Mouse (Mus musculus): ENCODE data around the gene Ubl7. TPM values are rescaled to one million over a fixed set of nuclear protein-coding genes. Genes with fewer than 3 reads are reported as not detected.

Gene Ubl7
- total RNA-seq, 1 experiment: 21.2 TPM

DNA sequence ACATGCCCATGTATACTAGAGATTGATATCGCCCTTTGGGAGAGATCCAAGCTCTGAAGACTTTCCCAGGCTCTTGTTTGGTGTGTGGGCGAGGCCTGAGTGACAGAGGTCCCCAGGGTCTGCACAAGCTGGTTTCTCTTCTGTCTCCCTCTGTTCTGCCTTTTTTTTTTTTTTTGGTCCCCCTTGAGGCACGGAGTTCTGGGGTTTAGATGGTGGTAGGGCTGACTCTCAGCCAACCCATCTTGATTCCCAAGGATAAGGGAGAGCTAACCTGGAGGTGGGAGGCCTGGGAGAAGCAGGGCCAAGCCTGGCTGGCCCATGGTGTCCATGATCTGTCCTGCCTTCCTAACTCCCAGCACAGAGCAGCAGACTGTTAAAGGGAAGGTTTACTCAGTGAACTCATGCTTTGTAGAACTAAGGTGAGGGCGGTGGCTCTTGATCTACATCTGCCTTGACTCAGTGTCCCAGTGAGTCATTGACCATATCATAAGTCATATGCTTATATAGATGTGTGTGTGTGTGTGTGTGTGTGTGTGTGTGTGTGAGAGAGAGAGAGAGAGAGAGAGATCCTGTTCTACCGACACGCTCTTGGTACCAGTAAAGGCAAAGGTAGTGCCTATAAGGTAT lies 62.8 kb downstream of the Ubl7 start:
- Histone ChIP-seq H3K27ac (ENCODE audit: insufficient read depth, low read depth, low read length, poor library complexity, severe bottlenecking) (no peak overlapping the region), H3K4me1 (ENCODE audit: control insufficient read depth in 2 of 2, insufficient read depth in 2 of 2, low read length in 2 of 2, poor library complexity in 1 of 2) (0 out of 4 replicates have a peak, but pooled peaks cover 0 to 2% of the 10 kb centered on the region in 2 experiments), H3K9me3 (ENCODE audit: control insufficient read depth, insufficient read depth, low read depth, low read length) (no peaks in the 10 kb centered on the region), H3K36me3 (ENCODE audit: control insufficient read depth, insufficient read depth, low read length, poor library complexity, severe bottlenecking) (no peaks in the 10 kb centered on the region), H3K4me3 (ENCODE audit: insufficient read depth in 1 of 2, low read depth in 1 of 2, low read length in 2 of 2, poor library complexity in 1 of 2, severe bottlenecking in 1 of 2) (no peak overlapping the region), H3K9ac (ENCODE audit: insufficient read depth, low read depth, low read length, poor library complexity, severe bottlenecking) (no peak overlapping the region)
- no peak for DNase-seq (ENCODE audit: low read depth, low spot score)
- in situ Hi-C loops (cut with MboI; ENCODE audit: low sequenced_read_pairs in 2 of 2, unreplicated experiment in 2 of 2): no loop called here
- TF ChIP-seq ZNF384 (IDR thresholded peaks at IDR 0.05; ENCODE audit: low read depth, low read length) (no peak), ZC3H11A (IDR thresholded peaks at IDR 0.05; ENCODE audit: borderline replicate concordance, low read depth, low read length) (no peak), CHD2 (IDR thresholded peaks at IDR 0.05; ENCODE audit: low read depth, low read length) (no peak), HCFC1 (IDR thresholded peaks at IDR 0.05; ENCODE audit: borderline replicate concordance, insufficient read depth, low read length) (no peak), MAFK (IDR thresholded peaks at IDR 0.05; ENCODE audit: insufficient read depth, low read depth, low read length) (no peak)

- Histone ChIP-seq H3K9ac (ENCODE audit: insufficient read depth, low read depth, low read length, poor library complexity, severe bottlenecking) (no peak overlapping the region), H3K9me3 (ENCODE audit: control insufficient read depth, insufficient read depth, low read depth, low read length) (no peaks in the 10 kb centered on the region), H3K4me3 (ENCODE audit: insufficient read depth in 1 of 2, low read depth in 1 of 2, low read length in 2 of 2, poor library complexity in 1 of 2, severe bottlenecking in 1 of 2) (no peak overlapping the region), H3K27ac (ENCODE audit: insufficient read depth, low read depth, low read length, poor library complexity, severe bottlenecking) (no peak overlapping the region), H3K4me1 (ENCODE audit: control insufficient read depth in 2 of 2, insufficient read depth in 2 of 2, low read length in 2 of 2, poor library complexity in 1 of 2) (no peaks in the 10 kb centered on the region), H3K36me3 (ENCODE audit: control insufficient read depth, insufficient read depth, low read length, poor library complexity, severe bottlenecking) (no peaks in the 10 kb centered on the region)
- no peak for TF ChIP-seq MAFK (IDR thresholded peaks at IDR 0.05; ENCODE audit: insufficient read depth, low read depth, low read length)
- no peak for DNase-seq (ENCODE audit: low read depth, low spot score)
- in situ Hi-C loops (cut with MboI; ENCODE audit: low sequenced_read_pairs in 2 of 2, unreplicated experiment in 2 of 2): no loop called here
These were observed 63.4 kb downstream of the Ubl7 start for GRCm38 (mm10) chr9:57974221-57974620.

DNA sequence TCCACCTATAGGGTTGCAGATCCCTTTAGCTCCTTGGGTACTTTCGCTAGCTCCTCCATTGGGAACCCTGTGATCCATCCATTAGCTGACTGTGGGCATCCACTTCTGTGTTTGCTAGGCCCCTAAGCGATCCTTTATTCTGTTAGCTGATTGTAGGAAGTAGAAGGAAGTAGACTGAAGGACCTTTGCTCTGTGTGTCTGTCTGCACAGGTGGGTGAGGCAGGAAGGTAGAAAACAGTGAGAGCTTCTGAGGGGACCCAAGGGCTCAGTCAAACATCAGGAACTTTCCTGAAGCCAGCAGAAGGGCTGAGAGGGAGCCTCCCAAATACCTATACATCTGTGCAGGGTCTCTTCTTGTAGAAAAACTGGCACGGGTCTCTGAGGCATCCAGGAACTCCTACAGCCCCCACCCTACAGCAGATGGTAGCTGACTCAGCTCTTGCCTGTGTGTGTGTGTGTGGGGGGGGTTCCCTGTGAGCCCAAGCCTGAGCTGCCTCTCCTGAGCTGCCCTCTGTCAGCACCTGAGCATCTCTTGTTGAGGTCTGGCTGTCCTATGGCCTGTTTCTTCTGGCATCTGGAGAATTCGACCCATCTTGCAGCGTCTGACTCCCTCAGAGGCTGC lies 64.5 kb downstream of the Ubl7 start:
- Histone ChIP-seq H3K9ac (ENCODE audit: insufficient read depth, low read depth, low read length, poor library complexity, severe bottlenecking) (no peak overlapping the region), H3K4me1 (ENCODE audit: control insufficient read depth in 2 of 2, insufficient read depth in 2 of 2, low read length in 2 of 2, poor library complexity in 1 of 2) (no peaks in the 10 kb centered on the region), H3K4me3 (ENCODE audit: insufficient read depth in 1 of 2, low read depth in 1 of 2, low read length in 2 of 2, poor library complexity in 1 of 2, severe bottlenecking in 1 of 2) (no peak overlapping the region), H3K9me3 (ENCODE audit: control insufficient read depth, insufficient read depth, low read depth, low read length) (no peaks in the 10 kb centered on the region), H3K36me3 (ENCODE audit: control insufficient read depth, insufficient read depth, low read length, poor library complexity, severe bottlenecking) (no peaks in the 10 kb centered on the region), H3K27ac (ENCODE audit: insufficient read depth, low read depth, low read length, poor library complexity, severe bottlenecking) (no peak overlapping the region)
- TF ChIP-seq HCFC1 (IDR thresholded peaks at IDR 0.05; ENCODE audit: borderline replicate concordance, insufficient read depth, low read length) (no peak), CHD2 (IDR thresholded peaks at IDR 0.05; ENCODE audit: low read depth, low read length) (no peak), ZC3H11A (IDR thresholded peaks at IDR 0.05; ENCODE audit: borderline replicate concordance, low read depth, low read length) (no peak), ZNF384 (IDR thresholded peaks at IDR 0.05; ENCODE audit: low read depth, low read length) (no peak), MAFK (IDR thresholded peaks at IDR 0.05; ENCODE audit: insufficient read depth, low read depth, low read length) (no peak)
- no peak for DNase-seq (ENCODE audit: low read depth, low spot score)
- in situ Hi-C loops (cut with MboI; ENCODE audit: low sequenced_read_pairs in 2 of 2, unreplicated experiment in 2 of 2): no loop called here

DNA sequence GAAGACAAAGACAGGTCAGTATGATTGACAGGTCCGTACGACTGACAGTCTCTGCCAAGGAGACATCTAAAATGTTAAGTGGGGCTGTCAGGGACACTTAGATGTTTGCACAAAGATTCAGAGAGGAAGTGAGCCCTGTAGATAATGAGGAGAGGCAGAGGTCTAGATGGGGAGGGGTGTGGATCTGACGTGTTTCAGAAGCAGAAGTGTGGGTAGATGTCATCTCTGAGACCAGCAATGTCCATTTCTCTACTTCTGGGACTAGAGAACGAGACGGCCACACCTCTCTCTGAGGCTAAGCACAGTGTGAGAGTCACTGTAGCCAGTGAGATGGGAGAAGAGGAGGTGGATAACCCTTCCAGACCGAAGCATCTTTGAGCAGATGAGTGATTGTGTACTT lies 67.2 kb downstream of the Ubl7 start:
- no peak for DNase-seq (ENCODE audit: low read depth, low spot score)
- Histone ChIP-seq H3K4me3 (ENCODE audit: insufficient read depth in 1 of 2, low read depth in 1 of 2, low read length in 2 of 2, poor library complexity in 1 of 2, severe bottlenecking in 1 of 2) (no peak overlapping the region), H3K9ac (ENCODE audit: insufficient read depth, low read depth, low read length, poor library complexity, severe bottlenecking) (no peak overlapping the region), H3K27ac (ENCODE audit: insufficient read depth, low read depth, low read length, poor library complexity, severe bottlenecking) (no peak overlapping the region; the same call in 1 of the 2 replicates), H3K9me3 (ENCODE audit: control insufficient read depth, insufficient read depth, low read depth, low read length) (no peaks in the 10 kb centered on the region), H3K4me1 (ENCODE audit: control insufficient read depth in 2 of 2, insufficient read depth in 2 of 2, low read length in 2 of 2, poor library complexity in 1 of 2) (no peaks in the 10 kb centered on the region), H3K36me3 (ENCODE audit: control insufficient read depth, insufficient read depth, low read length, poor library complexity, severe bottlenecking) (no peaks in the 10 kb centered on the region)
- no peak for TF ChIP-seq CHD2 (IDR thresholded peaks at IDR 0.05; ENCODE audit: low read depth, low read length)
- in situ Hi-C loops (cut with MboI; ENCODE audit: low sequenced_read_pairs in 2 of 2, unreplicated experiment in 2 of 2): no loop called here

DNA sequence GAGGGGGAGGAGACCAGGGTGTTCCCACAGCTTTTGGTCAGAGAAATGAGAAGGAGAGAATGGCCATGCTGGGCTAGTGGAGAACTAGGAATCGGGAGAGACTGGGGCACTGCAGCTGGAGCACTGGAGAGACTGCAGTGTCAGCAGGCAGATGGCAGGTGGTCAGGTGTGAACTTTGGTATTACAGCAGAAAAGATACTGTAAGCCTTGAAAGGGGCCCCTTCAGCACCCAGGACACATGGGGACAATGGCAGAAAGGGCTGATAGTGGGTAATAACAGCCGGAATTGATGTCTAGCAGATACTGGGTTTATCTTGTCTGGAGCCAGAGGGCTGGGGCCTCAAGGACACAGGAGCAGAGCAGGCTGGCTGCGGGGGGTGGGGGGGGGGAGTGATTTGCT lies 68.1 kb downstream of the Ubl7 start:
- in situ Hi-C loops (cut with MboI; ENCODE audit: low sequenced_read_pairs in 2 of 2, unreplicated experiment in 2 of 2): no loop called here
- no peak overlapping the region for H3K9ac ChIP-seq (ENCODE audit: insufficient read depth, low read depth, low read length, poor library complexity, severe bottlenecking)

More for the DNA sequence above, 68.1 kb downstream of the Ubl7 start:
- Histone ChIP-seq H3K27ac (ENCODE audit: insufficient read depth, low read depth, low read length, poor library complexity, severe bottlenecking) (no peak overlapping the region), H3K9me3 (ENCODE audit: control insufficient read depth, insufficient read depth, low read depth, low read length) (no peaks in the 10 kb centered on the region), H3K36me3 (ENCODE audit: control insufficient read depth, insufficient read depth, low read length, poor library complexity, severe bottlenecking) (no peaks in the 10 kb centered on the region), H3K4me1 (ENCODE audit: control insufficient read depth in 2 of 2, insufficient read depth in 2 of 2, low read length in 2 of 2, poor library complexity in 1 of 2) (no peaks in the 10 kb centered on the region), H3K4me3 (ENCODE audit: insufficient read depth in 1 of 2, low read depth in 1 of 2, low read length in 2 of 2, poor library complexity in 1 of 2, severe bottlenecking in 1 of 2) (no peak overlapping the region)
- no peak for DNase-seq (ENCODE audit: low read depth, low spot score)
- TF ChIP-seq ZNF384 (IDR thresholded peaks at IDR 0.05; ENCODE audit: low read depth, low read length): no peak
- no peak for TF ChIP-seq CHD2 (IDR thresholded peaks at IDR 0.05; ENCODE audit: low read depth, low read length)
- no peak for TF ChIP-seq ZC3H11A (IDR thresholded peaks at IDR 0.05; ENCODE audit: borderline replicate concordance, low read depth, low read length)
- TF ChIP-seq HCFC1 (IDR thresholded peaks at IDR 0.05; ENCODE audit: borderline replicate concordance, insufficient read depth, low read length): no peak
- no peak for TF ChIP-seq MAFK (IDR thresholded peaks at IDR 0.05; ENCODE audit: insufficient read depth, low read depth, low read length)

Other genes with a start within 250 kb of the Ubl7 start
- gene Cyp1a2, start 227.3 kb upstream of the Ubl7 start, total RNA-seq (2012; rRNA removed): 0.67 and 0.69 TPM in 2 replicates
- 0.74 and 1.0 TPM in 2 replicates for gene Cyp1a1, start 223.1 kb upstream of the Ubl7 start, total RNA-seq (2012; rRNA removed)
- 10.2 TPM in 2 replicates for gene Edc3, start 202.4 kb upstream of the Ubl7 start, total RNA-seq (2012; rRNA removed)
- gene Clk3, start 145.1 kb upstream of the Ubl7 start, total RNA-seq (2012; rRNA removed): 38.3 and 41.5 TPM in 2 replicates
- 20.3 and 23.4 TPM in 2 replicates for gene Arid3b, start 74.2 kb upstream of the Ubl7 start, total RNA-seq (2012; rRNA removed)
- gene Sema7a, start 29.1 kb downstream of the Ubl7 start, total RNA-seq (2012; rRNA removed): 7.5 and 9.2 TPM in 2 replicates
- gene Cyp11a1, start 95.4 kb downstream of the Ubl7 start, total RNA-seq (2012; rRNA removed): 1.7 and 3.0 TPM in 2 replicates
- gene Stra6, start 152.8 kb downstream of the Ubl7 start, total RNA-seq (2012; rRNA removed): 3.1 and 4.5 TPM in 2 replicates
- 0.13 and 0.95 TPM in 2 replicates for gene Ccdc33, start 207.8 kb downstream of the Ubl7 start, total RNA-seq (2012; rRNA removed)